Mouse (Mus musculus) retina, adult 2 months (tissue): ENCODE results near the gene Tekt1.
"Not testable (repeated sequence)": the region's sequence is repeated elsewhere in the genome, so short reads cannot be mapped to it uniquely, and the experiment has no call there.

Source experiments
- DNase-seq: peaks from one replicate; pipeline ENCODE4 v3.0.0-alpha.2; 2012; ENCODE audit warnings: low read depth, low spot score

The Tekt1 gene

DNA sequence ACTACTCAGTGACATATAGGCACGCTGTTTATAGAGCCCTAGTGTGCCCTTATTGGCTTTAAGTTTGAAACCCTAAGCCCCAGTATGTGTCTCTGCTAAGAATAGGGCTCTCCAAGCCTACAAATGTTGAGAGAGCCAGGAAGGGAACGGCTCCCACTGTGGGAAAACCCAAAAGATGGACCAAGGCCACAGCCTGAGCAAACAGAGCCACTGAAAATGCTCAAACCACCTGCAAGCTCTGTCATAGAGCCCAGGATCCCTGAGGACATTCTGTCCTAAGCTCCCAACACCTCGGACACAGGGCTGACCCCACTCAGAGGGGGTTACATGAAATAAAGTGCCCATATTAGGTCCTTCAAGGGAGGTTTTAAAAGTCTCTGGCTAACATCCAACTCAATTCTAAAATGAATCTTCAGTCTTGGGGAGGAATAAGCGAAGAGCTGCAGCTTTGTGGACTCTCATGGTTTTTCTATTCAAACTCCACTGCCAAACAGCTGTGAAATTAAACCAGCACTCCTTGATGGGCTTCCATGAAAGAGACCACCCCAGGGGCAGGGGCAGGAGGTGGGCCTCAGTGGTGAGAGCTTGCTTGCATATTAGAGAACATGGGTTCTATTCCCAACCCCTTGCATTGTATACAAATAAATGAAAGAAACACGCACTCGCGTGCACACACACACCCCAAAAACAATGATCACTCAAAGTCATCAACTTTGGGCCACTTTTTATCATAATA lies 27.3 kb upstream of the Tekt1 start:
- DNase-seq: no peak

GRCm38 (mm10) chr11:72388113-72388529 lies 25.9 kb upstream of the Tekt1 start:
- no peak for DNase-seq

DNA sequence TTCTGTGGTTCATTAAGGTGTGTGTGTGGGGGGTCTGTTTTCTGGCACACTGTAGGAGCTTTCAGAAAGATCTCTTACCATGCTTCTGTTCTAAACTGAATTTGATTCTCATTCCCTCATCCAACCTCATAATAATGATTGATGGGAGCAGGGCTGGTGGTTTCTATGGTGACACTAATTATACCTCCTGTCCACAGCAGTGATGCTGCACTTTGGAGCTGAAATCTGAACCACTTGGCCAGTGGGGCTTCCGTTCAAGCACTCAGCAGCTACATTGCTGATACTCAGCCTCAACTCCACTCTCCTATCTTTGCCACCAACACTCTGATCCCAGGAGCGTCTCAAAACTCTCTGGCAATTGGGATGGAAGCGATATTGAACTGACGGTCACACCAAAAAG lies 17.1 kb upstream of the Tekt1 start:
- DNase-seq: no peak

DNA sequence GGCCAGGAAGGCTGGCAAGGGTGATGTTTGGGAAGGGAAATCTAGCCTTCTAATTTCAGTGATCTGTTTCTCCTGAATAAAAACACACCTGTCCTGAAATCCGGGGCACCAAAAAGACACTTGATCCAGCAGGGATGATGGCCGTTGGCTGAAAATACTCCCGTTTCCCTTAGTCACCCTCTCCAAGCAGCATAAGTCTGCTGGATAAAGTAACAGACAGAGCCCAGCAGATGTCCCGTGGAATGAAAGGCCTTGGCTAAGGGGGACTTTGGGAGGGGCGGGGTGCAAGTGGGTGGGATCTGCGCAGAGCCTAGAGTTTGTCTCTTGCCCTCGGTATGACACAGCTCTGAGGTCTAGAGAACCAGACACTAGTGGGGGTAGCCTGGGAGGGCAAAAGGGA lies 16.0 kb upstream of the Tekt1 start:
- DNase-seq: no peak

GRCm38 (mm10) chr11:72376562-72376961 lies 14.3 kb upstream of the Tekt1 start:
- DNase-seq: no peak

- no peak for DNase-seq
These were observed 7.8 kb upstream of the Tekt1 start for GRCm38 (mm10) chr11:72369904-72370672.

DNA sequence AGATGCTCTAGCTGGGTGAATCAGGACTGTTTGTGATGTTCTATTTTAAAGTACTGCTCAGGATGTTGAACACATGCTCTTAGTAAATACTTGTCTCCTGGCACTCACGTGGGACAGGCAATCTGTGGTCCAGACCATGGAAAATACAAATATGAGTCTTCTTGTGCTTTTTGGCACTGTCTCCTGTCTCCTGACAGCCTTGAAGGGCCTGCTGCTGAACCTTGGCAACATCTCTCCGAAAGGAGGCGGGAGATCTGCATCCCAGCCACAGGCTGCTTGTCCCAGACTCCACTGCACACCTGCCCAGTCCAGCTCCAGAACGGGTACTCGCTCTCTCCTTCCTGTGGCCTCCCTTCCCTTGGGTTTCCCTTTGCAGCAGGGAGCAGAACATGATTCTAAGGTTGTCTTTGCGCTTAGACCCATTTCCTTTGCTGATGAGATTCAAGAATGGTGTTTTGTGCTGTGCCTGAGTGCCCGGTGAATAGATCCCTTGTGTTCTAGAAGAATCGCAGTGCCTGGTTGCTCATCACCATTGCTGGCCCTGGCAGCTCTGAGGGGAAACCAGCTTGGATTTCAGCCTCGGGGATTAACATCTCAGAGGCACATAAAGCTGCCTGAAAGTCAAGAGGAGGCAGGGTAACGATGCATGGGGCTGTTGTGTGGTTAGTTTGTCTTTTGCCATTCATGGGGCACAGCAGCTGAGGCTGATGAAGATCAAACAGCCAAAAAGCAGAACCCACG lies 5.9 kb upstream of the Tekt1 start:
- DNase-seq: no peak

DNA sequence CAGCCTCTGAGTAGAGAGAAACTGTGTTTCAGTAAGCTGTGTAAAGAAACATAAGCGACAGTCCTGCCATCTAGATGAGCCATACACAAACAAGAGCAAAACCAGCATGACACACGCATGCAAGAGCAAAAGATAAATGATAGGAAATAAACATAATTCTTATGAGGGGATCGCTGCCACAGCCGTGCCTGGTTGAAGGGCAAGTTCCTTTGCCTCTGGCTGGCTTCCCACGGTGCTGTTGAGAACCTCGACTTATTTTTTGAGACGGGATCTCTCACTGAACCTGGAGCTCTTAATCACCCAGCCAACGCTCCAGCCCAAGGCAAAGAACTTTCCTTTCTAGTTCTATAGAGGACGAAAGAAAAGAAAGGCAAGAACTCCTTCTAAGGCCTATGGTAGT lies 3.9 kb upstream of the Tekt1 start:
- DNase-seq: no peak

GRCm38 (mm10) chr11:72364526-72364925 lies 2.3 kb upstream of the Tekt1 start:
- DNase-seq: no peak

- no peak for DNase-seq
These were observed 1.4 kb upstream of the Tekt1 start for GRCm38 (mm10) chr11:72363523-72364240.

DNA sequence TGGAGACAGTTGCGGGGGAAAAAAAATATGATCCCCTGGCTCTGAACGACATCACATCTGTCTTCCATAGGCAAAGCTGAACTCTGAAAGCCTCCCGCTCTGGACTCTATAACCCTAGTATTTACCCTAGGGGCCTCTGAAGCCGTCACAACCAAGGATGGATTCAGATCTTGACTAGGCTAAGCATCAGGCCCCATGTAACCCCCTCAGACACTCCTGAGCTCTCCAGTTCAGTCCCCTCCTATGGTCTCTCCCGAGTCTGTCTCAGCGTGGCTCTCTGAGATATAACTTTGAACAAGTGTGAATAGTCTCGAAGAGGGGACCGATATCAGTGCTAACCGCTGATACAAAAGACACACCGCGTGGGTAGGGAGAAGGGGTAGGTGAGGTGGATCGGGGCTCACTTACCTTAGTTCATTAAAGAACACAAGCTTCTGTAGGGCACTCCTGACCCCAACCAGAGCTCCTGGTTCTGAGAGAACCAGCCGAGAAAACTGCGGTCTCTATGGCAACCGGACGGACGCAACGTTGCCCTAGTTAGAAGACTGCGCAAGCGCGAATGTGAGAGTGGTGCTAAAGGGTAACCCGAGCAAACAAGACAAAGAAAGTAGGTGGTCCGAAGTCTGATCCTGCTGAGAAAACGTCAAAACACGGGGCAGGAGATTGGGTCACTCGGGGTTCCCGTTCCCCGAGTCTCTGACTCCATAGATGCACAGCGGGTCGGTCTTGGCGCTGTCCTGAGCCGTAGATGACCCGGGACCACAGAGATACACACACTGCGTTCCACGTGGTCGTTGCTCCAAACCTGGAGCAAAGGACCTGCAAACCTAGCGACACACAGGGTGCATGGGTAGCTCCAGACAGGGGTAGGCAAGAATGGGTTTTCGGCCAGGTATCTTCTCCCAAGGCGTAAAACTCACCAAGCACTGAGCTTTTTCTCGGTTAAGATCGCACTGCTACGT lies 576 bp downstream of the Tekt1 start:
- DNase-seq: no peak

GRCm38 (mm10) chr11:72354971-72355728 lies 7.1 kb downstream of the Tekt1 start:
- DNase-seq: no peak

DNA sequence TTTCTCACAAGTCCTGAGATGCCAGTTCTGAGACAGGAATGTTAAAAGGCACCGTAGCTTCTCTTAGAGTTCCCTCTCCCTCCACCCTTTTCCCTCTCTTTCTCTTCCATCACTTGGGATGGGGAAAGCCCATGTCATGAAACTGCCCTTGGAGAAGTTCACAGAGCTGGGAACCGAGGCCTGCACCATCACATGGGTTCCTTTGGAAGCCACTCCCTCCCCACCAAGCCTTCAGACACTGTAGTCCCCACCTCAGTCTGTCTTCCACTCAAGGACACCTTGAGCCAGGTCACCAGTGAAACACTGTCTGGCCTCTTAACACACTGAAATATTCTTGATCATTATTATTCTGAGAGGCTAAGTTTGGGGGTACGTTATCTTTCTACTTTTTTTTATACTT lies 9.1 kb downstream of the Tekt1 start:
- DNase-seq: no peak

DNA sequence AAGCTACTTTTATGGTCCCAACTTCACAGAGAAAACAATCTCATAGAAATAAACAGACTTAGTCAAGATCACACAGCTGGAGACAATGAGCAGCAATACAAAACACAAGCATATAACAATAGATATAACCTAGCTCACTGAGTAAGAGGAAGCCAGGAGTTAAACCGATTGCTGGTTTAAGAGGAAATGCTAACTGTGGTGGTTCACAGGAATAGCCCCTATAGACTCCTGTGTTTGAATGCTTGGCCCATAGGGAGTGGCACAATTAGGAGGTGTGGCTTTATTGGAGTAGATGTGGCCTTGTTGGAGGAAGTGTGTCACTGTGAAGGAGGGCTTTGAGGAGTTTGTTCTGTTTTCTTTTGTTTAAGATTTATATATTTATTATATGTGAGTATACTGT lies 10.0 kb downstream of the Tekt1 start:
- DNase-seq: no peak

- DNase-seq: no peak
These were observed 12.6 kb downstream of the Tekt1 start for GRCm38 (mm10) chr11:72349652-72350051.

GRCm38 (mm10) chr11:72349016-72349415 lies 13.2 kb downstream of the Tekt1 start:
- no peak for DNase-seq

- no peak for DNase-seq
These were observed 13.7 kb downstream of the Tekt1 start for GRCm38 (mm10) chr11:72348563-72348962.

- no peak for DNase-seq
These were observed 17.8 kb downstream of the Tekt1 start for GRCm38 (mm10) chr11:72344486-72344885.

DNA sequence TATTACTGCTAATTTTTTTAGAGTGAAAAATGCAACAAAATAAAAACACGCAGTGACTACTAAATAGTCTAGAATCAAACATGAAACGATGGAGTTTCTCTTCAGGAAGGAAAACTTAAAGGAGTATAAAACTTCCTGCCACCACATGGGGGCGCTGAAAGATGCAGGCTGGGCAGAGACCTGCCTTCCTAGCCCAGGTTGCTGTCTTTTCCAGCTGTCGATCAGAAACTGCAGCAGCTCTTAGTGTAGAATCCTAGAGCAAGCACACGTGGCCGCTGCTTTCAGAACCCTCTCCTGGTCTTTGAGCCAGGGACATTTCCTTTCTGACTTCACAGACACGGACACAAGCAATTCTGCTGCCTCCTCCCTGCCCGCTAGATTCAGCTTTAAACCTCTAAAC lies 18.3 kb downstream of the Tekt1 start:
- no peak for DNase-seq

- DNase-seq: not testable (repeated sequence)
These were observed 19.0 kb downstream of the Tekt1 start for GRCm38 (mm10) chr11:72343238-72343625.
